Mouse (Mus musculus) heart, postnatal 0 days (tissue): ENCODE measurements around the gene Adrb1.

Experiments used
- CTCF ChIP-seq: IDR thresholded peaks from 2 replicates; pipeline ENCODE4 v1.5.1; 2016; ENCODE audit warnings: antibody characterized with exemption, control low read depth, low read depth
- EP300 ChIP-seq: IDR thresholded peaks from 2 replicates; pipeline ENCODE4 v1.6.1; 2016; ENCODE audit warnings: antibody characterized with exemption, low read depth

- TF ChIP-seq CTCF: no peak
- no peak for TF ChIP-seq EP300
Observed at GRCm38 (mm10) chr19:56703238-56704097, 18.5 kb upstream of the Adrb1 start.
